Mouse (Mus musculus): ENCODE data around the gene Foxj1.
"Not testable (repeated sequence)": the region's sequence is repeated elsewhere in the genome, so short reads cannot be mapped to it uniquely, and the experiment has no call there.

The Foxj1 gene

GRCm38 (mm10) chr11:116335244-116336036, at the start of gene Foxj1:
Gene Foxj1, minus strand, starts transcription at chr11:116335399.
- CTCF ChIA-PET = interaction anchor here (0.6 to 0.7 kb wide), 2 partner anchors 16 to 1653 kb away, joined by 3 to 4 read pairs; no protein-coding TSS in a partner anchor

GRCm38 (mm10) chr11:116384171-116384570, 49.0 kb upstream of the Foxj1 start:
- CTCF ChIA-PET = interaction anchor here (1.3 kb wide), 1 partner anchor 62 kb away, joined by 4 read pairs; no protein-coding TSS in a partner anchor

- CTCF ChIA-PET = not testable (repeated sequence)
Observed at GRCm38 (mm10) chr11:116383070-116383469, 47.9 kb upstream of the Foxj1 start.

- CTCF ChIA-PET = interaction anchor here (0.6 to 0.7 kb wide), 2 partner anchors 31 to 59 kb away, joined by 3 to 4 read pairs; no protein-coding TSS in a partner anchor
Observed at GRCm38 (mm10) chr11:116380767-116381166, 45.6 kb upstream of the Foxj1 start.

- CTCF ChIA-PET = no interaction called here
Observed at GRCm38 (mm10) chr11:116379530-116379929, 44.3 kb upstream of the Foxj1 start.

- CTCF ChIA-PET = interaction anchor here (0.5 to 2.0 kb wide), 4 partner anchors 19 to 87 kb away, joined by 3 to 8 read pairs (median 4); no protein-coding TSS in a partner anchor
Observed at GRCm38 (mm10) chr11:116376945-116377661, 41.9 kb upstream of the Foxj1 start.

GRCm38 (mm10) chr11:116371894-116372450, 36.8 kb upstream of the Foxj1 start:
- CTCF ChIA-PET = no interaction called here

GRCm38 (mm10) chr11:116369633-116370032, 34.4 kb upstream of the Foxj1 start:
- CTCF ChIA-PET = interaction anchor here (0.7 kb wide), 1 partner anchor 66 kb away, joined by 3 read pairs; no protein-coding TSS in a partner anchor

- CTCF ChIA-PET = interaction anchor here (0.6 to 1.9 kb wide), 2 partner anchors 50 to 144 kb away, joined by 4 to 6 read pairs; no protein-coding TSS in a partner anchor
Observed at GRCm38 (mm10) chr11:116369051-116369450, 33.9 kb upstream of the Foxj1 start.

GRCm38 (mm10) chr11:116368116-116368515, 32.9 kb upstream of the Foxj1 start:
- CTCF ChIA-PET = interaction anchor here (0.6 to 1.9 kb wide), 2 partner anchors 49 to 79 kb away, joined by 4 to 6 read pairs; no protein-coding TSS in a partner anchor

- CTCF ChIA-PET = no interaction called here
Observed at GRCm38 (mm10) chr11:116366647-116367046, 31.4 kb upstream of the Foxj1 start.

- CTCF ChIA-PET = no interaction called here
Observed at GRCm38 (mm10) chr11:116366124-116366523, 30.9 kb upstream of the Foxj1 start.

- CTCF ChIA-PET = no interaction called here
Observed at GRCm38 (mm10) chr11:116365432-116365831, 30.2 kb upstream of the Foxj1 start.

GRCm38 (mm10) chr11:116362015-116362414, 26.8 kb upstream of the Foxj1 start:
- CTCF ChIA-PET = no interaction called here

GRCm38 (mm10) chr11:116360915-116361314, 25.7 kb upstream of the Foxj1 start:
- CTCF ChIA-PET = interaction anchor here (0.7 kb wide), 1 partner anchor 42 kb away, joined by 3 read pairs; no protein-coding TSS in a partner anchor

GRCm38 (mm10) chr11:116359652-116360051, 24.5 kb upstream of the Foxj1 start:
- CTCF ChIA-PET = interaction anchor here (0.6 to 0.9 kb wide), 3 partner anchors 85 to 277 kb away, joined by 3 to 4 read pairs (median 3); no protein-coding TSS in a partner anchor

- CTCF ChIA-PET = interaction anchor here (0.6 to 0.9 kb wide), 3 partner anchors 86 to 277 kb away, joined by 3 to 4 read pairs (median 3); no protein-coding TSS in a partner anchor
Observed at GRCm38 (mm10) chr11:116358926-116359637, 23.9 kb upstream of the Foxj1 start.

- CTCF ChIA-PET = no interaction called here
Observed at GRCm38 (mm10) chr11:116354521-116354920, 19.3 kb upstream of the Foxj1 start.

GRCm38 (mm10) chr11:116353535-116353934, 18.3 kb upstream of the Foxj1 start:
- CTCF ChIA-PET = no interaction called here

GRCm38 (mm10) chr11:116351294-116351693, 16.1 kb upstream of the Foxj1 start:
- CTCF ChIA-PET = no interaction called here

- CTCF ChIA-PET = interaction anchor here (0.6 kb wide), 1 partner anchor 327 kb away, joined by 3 read pairs; no protein-coding TSS in a partner anchor
Observed at GRCm38 (mm10) chr11:116347955-116348354, 12.8 kb upstream of the Foxj1 start.

Data from spleen, embryonic (tissue).